27 mouse cellular contexts compared by ENCODE assay signal in genomic region chr1:38454921-38455320, GRCm38 (mm10).
DNase-seq lines count a peak whose midpoint lies in the region; ATAC-seq lines count a peak whose summit lies in the region.
"Had no signal": no experiment of that assay in that cellular context is flagged by ENCODE, and none has a peak within 500 bp of the region (broad histone marks: within the 10 kb centered on the region; RNA-seq: fewer than 3 reads in every experiment).

No protein-coding gene starts in this region.

- ATAC-seq in heart, embryonic 13.5 days (ENCODE audit: extremely low read depth, insufficient number of reproducible peaks, low FRiP score, low TSS enrichment) = no peak
- ATAC-seq in heart, embryonic 11.5 days (replicated peaks; ENCODE audit: insufficient number of reproducible peaks, low FRiP score, low TSS enrichment) = no peak
- ATAC-seq in midbrain, embryonic 14.5 days (ENCODE audit: low FRiP score, low TSS enrichment) = no peak
- no peak for ATAC-seq in midbrain, embryonic 11.5 days (ENCODE audit: low FRiP score)
- ATAC-seq: CD4-positive, CD25-positive, alpha-beta regulatory T cell, adult 4 months; forebrain, embryonic 14.5 days; forebrain, embryonic 16.5 days had no signal

- H3K9ac ChIP-seq in heart, embryonic 13.5 days = no peak overlapping the region
- H3K9ac ChIP-seq in heart, embryonic 11.5 days (ENCODE audit: low read depth, low read length) = no peak overlapping the region
- no peak overlapping the region for H3K9ac ChIP-seq in midbrain, embryonic 14.5 days (replicated peaks; ENCODE audit: low read length)
- H3K9ac ChIP-seq in midbrain, embryonic 11.5 days (ENCODE audit: low read length) = no peak overlapping the region
- H3K9ac ChIP-seq: embryonic facial prominence, embryonic 13.5 days; embryonic facial prominence, embryonic 15.5 days; forebrain, embryonic 12.5 days had no signal

- no peaks in the 10 kb centered on the region for H3K36me3 ChIP-seq in heart, embryonic 13.5 days
- no peaks in the 10 kb centered on the region for H3K36me3 ChIP-seq in heart, embryonic 11.5 days (ENCODE audit: control insufficient read depth, insufficient read depth, low read length)
- H3K36me3 ChIP-seq in midbrain, embryonic 14.5 days (ENCODE audit: control insufficient read depth, insufficient read depth, low read length) = no peaks in the 10 kb centered on the region
- no peaks in the 10 kb centered on the region for H3K36me3 ChIP-seq in midbrain, embryonic 11.5 days (ENCODE audit: control insufficient read depth, insufficient read depth, low read length)
- H3K36me3 ChIP-seq: embryonic facial prominence, embryonic 13.5 days; embryonic facial prominence, embryonic 15.5 days; forebrain, embryonic 10.5 days; forebrain, embryonic 12.5 days; G1E had no signal

- no peak overlapping the region for H3K4me3 ChIP-seq in heart, embryonic 13.5 days
- no peak overlapping the region for H3K4me3 ChIP-seq in heart, embryonic 11.5 days (ENCODE audit: low read depth, low read length)
- no peak overlapping the region for H3K4me3 ChIP-seq in midbrain, embryonic 14.5 days (replicated peaks; ENCODE audit: low read depth, low read length)
- no peak overlapping the region for H3K4me3 ChIP-seq in midbrain, embryonic 11.5 days (ENCODE audit: low read depth, low read length)
- H3K4me3 ChIP-seq: embryonic facial prominence, embryonic 13.5 days; embryonic facial prominence, embryonic 15.5 days; erythroblast, embryonic 14.5 days; forebrain, embryonic 10.5 days; forebrain, embryonic 12.5 days had no signal

- peaks cover 46% of the 10 kb centered on the region for H3K4me1 ChIP-seq in heart, embryonic 13.5 days
- peaks cover 23% of the 10 kb centered on the region for H3K4me1 ChIP-seq in heart, embryonic 11.5 days (ENCODE audit: control insufficient read depth, insufficient read depth, low read length)
- H3K4me1 ChIP-seq in midbrain, embryonic 14.5 days (ENCODE audit: control insufficient read depth, insufficient read depth, low read length) = peaks cover 17% of the 10 kb centered on the region
- peaks cover 1% of the 10 kb centered on the region for H3K4me1 ChIP-seq in midbrain, embryonic 11.5 days (ENCODE audit: control insufficient read depth, insufficient read depth, low read length)

- H3K4me2 ChIP-seq in heart, embryonic 13.5 days = no peak overlapping the region
- H3K4me2 ChIP-seq in heart, embryonic 11.5 days = no peak overlapping the region
- no peak overlapping the region for H3K4me2 ChIP-seq in midbrain, embryonic 14.5 days (ENCODE audit: low read length)
- H3K4me2 ChIP-seq in midbrain, embryonic 11.5 days = no peak overlapping the region
- H3K4me2 ChIP-seq: embryonic facial prominence, embryonic 13.5 days; embryonic facial prominence, embryonic 15.5 days; forebrain, embryonic 12.5 days had no signal

- WGBS in heart, embryonic 13.5 days = 53% methylated on average over 8 of the region's 8 CpGs
- 58% methylated on average over 8 of the region's 8 CpGs for WGBS in heart, embryonic 11.5 days (ENCODE audit: insufficient replicate concordance)
- WGBS in midbrain, embryonic 14.5 days = 85% methylated on average over 8 of the region's 8 CpGs
- WGBS in midbrain, embryonic 11.5 days = 94% methylated on average over 8 of the region's 8 CpGs

- peak; percentile 73 for DNase-seq in heart, adult 11 months
- no peak for DNase-seq in heart, postnatal 4 days
- DNase-seq in midbrain, embryonic 14.5 days = no peak
- DNase-seq in midbrain, embryonic 11.5 days (ENCODE audit: low spot score, missing footprints) = no peak
- DNase-seq in adrenal gland, adult 18-20 months (ENCODE audit: low spot score in 2 of 2) = no peak
- DNase-seq: adrenal gland, adult 8-10 months; adrenal gland, postnatal 25 days; B cell, adult 2 months; cerebellum, adult 11 months; cerebellum, adult 18-20 months; cerebellum, adult 8-10 months; cerebellum, adult 9-11 months; cerebellum, postnatal 14 days; cerebellum, postnatal 36 days; embryo, embryonic 11 days had no signal

- H3K9me3 ChIP-seq in heart, embryonic 13.5 days = no peaks in the 10 kb centered on the region
- no peaks in the 10 kb centered on the region for H3K9me3 ChIP-seq in heart, embryonic 11.5 days (replicated peaks; ENCODE audit: control insufficient read depth, low read length)
- no peaks in the 10 kb centered on the region for H3K9me3 ChIP-seq in midbrain, embryonic 14.5 days (ENCODE audit: control insufficient read depth, low read length)
- H3K9me3 ChIP-seq in midbrain, embryonic 11.5 days (ENCODE audit: control insufficient read depth, low read length) = no peaks in the 10 kb centered on the region
- H3K9me3 ChIP-seq: embryonic facial prominence, embryonic 13.5 days; embryonic facial prominence, embryonic 15.5 days; forebrain, embryonic 10.5 days; forebrain, embryonic 12.5 days; G1E had no signal

- H3K27me3 ChIP-seq in heart, embryonic 13.5 days (replicated peaks) = no peaks in the 10 kb centered on the region
- H3K27me3 ChIP-seq in heart, embryonic 11.5 days (ENCODE audit: control insufficient read depth, insufficient read depth, low read length) = no peaks in the 10 kb centered on the region
- H3K27me3 ChIP-seq in midbrain, embryonic 14.5 days (ENCODE audit: control insufficient read depth, insufficient read depth, low read length) = no peaks in the 10 kb centered on the region
- no peaks in the 10 kb centered on the region for H3K27me3 ChIP-seq in midbrain, embryonic 11.5 days (ENCODE audit: control insufficient read depth, insufficient read depth, low read length)
- H3K27me3 ChIP-seq: CH12.LX; embryonic facial prominence, embryonic 13.5 days; embryonic facial prominence, embryonic 15.5 days; forebrain, embryonic 12.5 days had no signal

- H3K27ac ChIP-seq in heart, embryonic 13.5 days (replicated peaks) = peak overlapping the region; percentile 51; the same call in 1 of the 2 replicates
- H3K27ac ChIP-seq in heart, embryonic 11.5 days (ENCODE audit: low read depth, low read length) = no peak overlapping the region
- 0 out of 2 replicates have a peak overlapping the region, but pooled peaks have one; percentile 49 for H3K27ac ChIP-seq in midbrain, embryonic 14.5 days (replicated peaks; ENCODE audit: low read depth, low read length)
- H3K27ac ChIP-seq in midbrain, embryonic 11.5 days (ENCODE audit: low read depth, low read length) = no peak overlapping the region
- H3K27ac ChIP-seq: embryonic facial prominence, embryonic 13.5 days; embryonic facial prominence, embryonic 15.5 days; forebrain, embryonic 10.5 days; forebrain, embryonic 12.5 days had no signal

Comparison
In these comparisons a context has a peak if more than half of its experiments do, and no peak if none do; other contexts are left out.
1. H3K27ac ChIP-seq: peak in heart, embryonic 13.5 days (single experiment) and midbrain, embryonic 14.5 days (single experiment); none in heart, embryonic 11.5 days (single experiment) and midbrain, embryonic 11.5 days (single experiment).